Mouse (Mus musculus): ENCODE results near the gene Xaf1. TPM values are rescaled to one million over a fixed set of nuclear protein-coding genes. Genes with fewer than 3 reads are reported as not detected.

Gene Xaf1
- polyA plus RNA-seq, 1 experiment from 2014 or later = 14.4 TPM

DNA sequence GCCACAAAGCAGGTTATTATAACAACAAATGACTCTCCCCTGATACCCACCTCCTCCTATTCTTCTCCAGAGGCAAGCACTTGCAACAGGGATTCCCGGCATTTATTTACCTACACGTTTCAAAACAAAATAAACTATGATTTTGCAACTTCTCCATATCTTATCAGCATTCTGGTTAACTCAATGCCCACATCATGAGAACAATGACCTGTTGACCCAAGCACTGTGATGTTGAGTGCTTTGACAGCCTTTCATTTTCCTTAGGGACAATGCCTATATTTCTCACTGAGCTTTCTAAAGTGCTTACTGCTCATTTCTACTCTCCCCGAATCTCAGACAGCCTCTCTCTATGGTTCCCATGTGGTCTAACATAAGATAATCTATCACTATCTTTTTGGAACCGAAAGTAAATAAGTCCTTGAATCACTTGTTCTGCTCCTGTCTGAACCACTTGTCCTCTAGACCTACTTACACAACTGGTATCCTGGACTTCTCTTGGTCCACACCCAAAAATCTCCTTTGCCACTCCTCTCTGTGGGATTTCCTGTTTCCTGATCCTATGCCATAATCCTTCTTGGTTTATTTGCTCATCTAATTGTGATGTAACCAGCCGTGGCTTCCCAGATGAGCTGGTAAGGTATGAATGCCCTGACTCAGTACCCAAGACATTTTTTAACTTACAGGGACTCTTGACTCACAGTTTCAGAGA lies 20.1 kb upstream of the Xaf1 start:
- ATAC-seq (replicated peaks; ENCODE audit: extremely low read depth, insufficient read depth, low FRiP score) = no peak
- no peaks in the 10 kb centered on the region for H3K36me3 ChIP-seq (ENCODE audit: control insufficient read depth, insufficient read depth)
- H3K4me2 ChIP-seq (ENCODE audit: low read depth, low read length) = no peak overlapping the region
- H3K4me1 ChIP-seq (ENCODE audit: control insufficient read depth, insufficient read depth, low read length) = peaks cover 3% of the 10 kb centered on the region; the same call in 1 of the 2 replicates
- no peak overlapping the region for H3K27ac ChIP-seq (ENCODE audit: low read length)
- no peak overlapping the region for H3K9ac ChIP-seq (ENCODE audit: low read length)
- WGBS = 66% methylated on average over 5 of the region's 5 CpGs
- no peaks in the 10 kb centered on the region; the same call in 1 of the 2 replicates for H3K9me3 ChIP-seq (replicated peaks; ENCODE audit: control insufficient read depth, low read length)
- H3K27me3 ChIP-seq (ENCODE audit: control insufficient read depth, insufficient read depth, low read length) = no peaks in the 10 kb centered on the region
- no peak overlapping the region for H3K4me3 ChIP-seq (ENCODE audit: low read length)

DNA sequence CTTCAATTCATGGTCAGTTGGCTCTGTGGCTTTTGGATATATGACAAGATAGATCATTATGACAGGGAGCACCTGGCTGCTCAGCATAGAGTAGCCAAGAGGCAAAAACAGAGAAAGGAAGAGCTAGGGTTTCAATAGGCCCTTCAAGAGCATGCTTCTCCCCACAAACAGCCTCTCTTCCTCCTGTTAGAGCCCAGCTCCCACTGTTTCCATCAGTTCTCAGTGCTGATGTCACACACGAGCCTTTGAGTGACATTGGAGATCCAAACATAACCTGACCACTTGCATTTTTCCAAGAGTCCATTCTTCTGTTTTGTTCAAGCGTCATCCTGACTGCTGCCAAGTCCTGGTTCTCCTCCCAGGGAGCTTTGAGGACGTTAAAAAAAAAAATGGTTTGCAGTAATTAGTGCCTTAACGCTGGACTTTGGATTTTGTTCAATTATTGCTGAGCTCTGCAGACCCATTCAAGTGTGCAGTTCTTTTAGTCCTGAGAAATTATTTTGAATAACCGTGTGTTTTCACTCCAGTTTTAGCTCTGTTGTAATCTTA lies 19.5 kb upstream of the Xaf1 start:
- Histone ChIP-seq H3K9me3 (replicated peaks; ENCODE audit: control insufficient read depth, low read length) (no peaks in the 10 kb centered on the region; the same call in 1 of the 2 replicates), H3K9ac (ENCODE audit: low read length) (no peak overlapping the region), H3K4me2 (ENCODE audit: low read depth, low read length) (no peak overlapping the region), H3K36me3 (ENCODE audit: control insufficient read depth, insufficient read depth) (no peaks in the 10 kb centered on the region), H3K27me3 (ENCODE audit: control insufficient read depth, insufficient read depth, low read length) (no peaks in the 10 kb centered on the region), H3K4me1 (ENCODE audit: control insufficient read depth, insufficient read depth, low read length) (peaks cover 3% of the 10 kb centered on the region; the same call in 1 of the 2 replicates), H3K27ac (ENCODE audit: low read length) (no peak overlapping the region), H3K4me3 (ENCODE audit: low read length) (no peak overlapping the region)
- WGBS = 55% methylated on average over 5 of the region's 5 CpGs
- ATAC-seq (replicated peaks; ENCODE audit: extremely low read depth, insufficient read depth, low FRiP score) = no peak

DNA sequence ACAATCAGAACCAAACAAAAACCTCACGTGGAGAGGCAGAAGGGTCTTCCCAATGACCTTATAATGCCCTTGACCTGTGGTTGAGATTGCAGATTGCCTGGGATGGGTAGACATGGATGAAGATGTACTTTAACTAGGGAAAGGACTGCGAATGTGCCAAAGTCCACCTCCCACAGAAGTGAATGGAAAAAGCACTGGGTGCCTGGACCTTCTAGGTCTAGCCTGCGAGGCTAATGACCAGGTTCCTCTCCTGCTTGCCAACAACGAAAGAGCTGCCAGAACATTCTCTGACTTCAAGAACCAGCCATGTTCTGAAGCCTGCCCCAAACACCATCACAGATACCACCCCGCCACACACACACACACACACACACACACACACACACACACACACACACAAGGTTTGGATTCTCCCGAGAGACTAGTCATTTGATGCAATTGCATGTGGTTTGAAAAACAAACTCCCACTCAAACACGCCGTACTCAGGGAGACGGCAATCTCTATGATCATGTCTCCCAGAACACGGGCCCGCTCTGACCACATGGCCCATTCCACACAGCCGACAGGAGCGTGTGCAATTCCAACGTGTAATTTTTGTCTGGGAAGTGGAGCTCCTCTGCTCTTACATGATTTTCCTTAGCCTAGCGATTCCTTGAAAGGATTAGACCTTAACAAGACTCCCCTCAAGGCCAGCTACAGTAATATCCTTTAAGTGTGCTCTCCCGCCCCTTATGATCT lies 17.8 kb upstream of the Xaf1 start:
- no peak overlapping the region for H3K4me2 ChIP-seq (ENCODE audit: low read depth, low read length)
- 84% methylated on average over 16 of the region's 16 CpGs for WGBS

DNA sequence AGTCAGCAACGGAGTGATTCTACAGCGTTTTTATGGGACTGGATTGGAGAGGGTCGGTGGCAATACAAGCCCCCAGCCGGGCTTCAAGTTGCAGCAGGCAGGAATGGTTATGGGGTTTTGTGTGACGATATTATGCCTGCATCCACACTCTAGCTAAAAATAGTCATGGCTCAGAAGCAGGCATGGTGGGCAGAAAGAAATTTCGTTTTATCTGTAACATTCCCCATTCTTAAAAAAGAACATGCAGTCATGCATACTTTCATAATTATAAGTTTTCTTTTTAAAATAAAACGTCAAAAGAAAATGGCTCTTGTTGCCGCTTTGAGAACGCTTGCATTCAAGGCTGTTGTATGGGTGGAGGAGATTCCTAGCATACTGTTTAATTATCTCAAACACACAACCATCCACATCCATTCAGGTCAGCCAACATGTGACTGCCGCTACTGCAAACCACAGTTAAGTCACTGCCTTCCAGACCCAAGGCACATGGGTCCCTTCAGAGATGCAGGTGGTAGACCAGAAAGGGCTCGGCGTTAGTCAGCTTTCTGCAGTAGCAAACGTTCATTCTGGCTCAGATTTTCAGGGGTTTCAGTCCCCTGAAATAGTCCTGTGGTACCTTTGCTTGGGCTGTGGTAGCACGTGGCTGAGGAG lies 16.8 kb upstream of the Xaf1 start:
- WGBS = 64% methylated on average over 14 of the region's 14 CpGs
- Histone ChIP-seq H3K4me1 (ENCODE audit: control insufficient read depth, insufficient read depth, low read length) (peaks cover 3% of the 10 kb centered on the region; the same call in 1 of the 2 replicates), H3K27me3 (ENCODE audit: control insufficient read depth, insufficient read depth, low read length) (no peaks in the 10 kb centered on the region)

More for the DNA sequence above, 17.8 kb upstream of the Xaf1 start:
- Histone ChIP-seq H3K27me3 (ENCODE audit: control insufficient read depth, insufficient read depth, low read length) (no peaks in the 10 kb centered on the region), H3K4me3 (ENCODE audit: low read length) (no peak overlapping the region), H3K9me3 (replicated peaks; ENCODE audit: control insufficient read depth, low read length) (no peaks in the 10 kb centered on the region; the same call in 1 of the 2 replicates), H3K36me3 (ENCODE audit: control insufficient read depth, insufficient read depth) (no peaks in the 10 kb centered on the region), H3K4me1 (ENCODE audit: control insufficient read depth, insufficient read depth, low read length) (peaks cover 3% of the 10 kb centered on the region; the same call in 1 of the 2 replicates), H3K9ac (ENCODE audit: low read length) (no peak overlapping the region), H3K27ac (ENCODE audit: low read length) (no peak overlapping the region)
- ATAC-seq (replicated peaks; ENCODE audit: extremely low read depth, insufficient read depth, low FRiP score) = no peak

DNA sequence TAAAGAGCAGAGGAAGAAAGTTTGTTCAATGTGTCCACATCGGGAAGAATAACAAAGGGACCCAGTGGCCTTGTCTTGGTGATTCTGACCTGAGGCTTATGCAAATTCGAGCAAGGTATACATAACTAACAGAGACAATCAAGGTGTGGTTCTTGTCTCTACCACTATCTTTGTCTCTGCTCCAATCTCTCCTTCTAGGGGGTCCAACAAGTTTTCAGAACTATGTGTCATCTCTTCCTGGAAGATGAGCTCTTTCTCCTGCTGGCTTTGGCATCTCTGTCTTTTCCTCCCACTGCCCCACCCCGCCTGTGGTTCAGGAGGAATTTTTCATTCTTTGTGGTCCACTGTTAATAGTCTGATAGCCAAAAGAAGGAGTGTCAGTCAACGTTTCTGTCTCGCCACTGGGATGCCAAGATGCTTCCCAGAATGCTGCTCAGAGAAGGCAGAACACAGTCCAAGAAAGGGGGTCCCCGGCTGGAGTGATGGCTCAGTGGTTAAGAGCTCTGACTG lies 15.4 kb upstream of the Xaf1 start:
- ATAC-seq (replicated peaks; ENCODE audit: extremely low read depth, insufficient read depth, low FRiP score) = no peak
- 74% methylated on average over 6 of the region's 6 CpGs for WGBS
- peaks cover 3% of the 10 kb centered on the region; the same call in 1 of the 2 replicates for H3K4me1 ChIP-seq (ENCODE audit: control insufficient read depth, insufficient read depth, low read length)

More for the DNA sequence above, 16.8 kb upstream of the Xaf1 start:
- ATAC-seq (replicated peaks; ENCODE audit: extremely low read depth, insufficient read depth, low FRiP score) = no peak
- no peaks in the 10 kb centered on the region for H3K36me3 ChIP-seq (ENCODE audit: control insufficient read depth, insufficient read depth)
- H3K9me3 ChIP-seq (replicated peaks; ENCODE audit: control insufficient read depth, low read length) = no peaks in the 10 kb centered on the region; the same call in 1 of the 2 replicates
- H3K4me2 ChIP-seq (ENCODE audit: low read depth, low read length) = no peak overlapping the region
- no peak overlapping the region for H3K27ac ChIP-seq (ENCODE audit: low read length)
- no peak overlapping the region for H3K4me3 ChIP-seq (ENCODE audit: low read length)
- H3K9ac ChIP-seq (ENCODE audit: low read length) = no peak overlapping the region

DNA sequence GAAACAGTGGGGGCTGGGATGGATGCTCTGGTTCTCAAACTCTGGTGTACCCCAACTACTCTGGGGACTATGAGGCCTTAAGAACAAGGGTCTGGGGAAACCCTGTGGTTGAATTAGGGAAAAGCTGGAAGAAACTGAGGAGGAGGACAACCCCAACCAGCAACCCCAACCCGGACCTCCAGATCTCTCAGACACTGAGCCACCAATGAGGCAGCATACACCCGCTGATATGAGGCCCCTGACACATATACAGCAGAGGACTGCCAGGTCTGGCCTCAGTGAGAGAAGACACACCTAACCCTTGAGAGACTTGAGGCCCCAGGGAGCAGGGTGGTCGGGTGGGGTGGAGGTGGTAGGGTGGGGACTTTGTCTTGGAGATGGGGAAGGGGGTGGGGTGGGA lies 14.8 kb upstream of the Xaf1 start:
- Histone ChIP-seq H3K27ac (ENCODE audit: low read length) (no peak overlapping the region), H3K9ac (ENCODE audit: low read length) (no peak overlapping the region), H3K9me3 (replicated peaks; ENCODE audit: control insufficient read depth, low read length) (no peaks in the 10 kb centered on the region), H3K36me3 (ENCODE audit: control insufficient read depth, insufficient read depth) (no peaks in the 10 kb centered on the region), H3K4me3 (ENCODE audit: low read length) (no peak overlapping the region), H3K27me3 (ENCODE audit: control insufficient read depth, insufficient read depth, low read length) (no peaks in the 10 kb centered on the region), H3K4me2 (ENCODE audit: low read depth, low read length) (no peak overlapping the region), H3K4me1 (ENCODE audit: control insufficient read depth, insufficient read depth, low read length) (peaks cover 3% of the 10 kb centered on the region; the same call in 1 of the 2 replicates)
- no peak for ATAC-seq (replicated peaks; ENCODE audit: extremely low read depth, insufficient read depth, low FRiP score)
- 80% methylated on average over 3 of the region's 3 CpGs for WGBS

More for the DNA sequence above, 15.4 kb upstream of the Xaf1 start:
- Histone ChIP-seq H3K4me2 (ENCODE audit: low read depth, low read length) (no peak overlapping the region), H3K9me3 (replicated peaks; ENCODE audit: control insufficient read depth, low read length) (no peaks in the 10 kb centered on the region), H3K27me3 (ENCODE audit: control insufficient read depth, insufficient read depth, low read length) (no peaks in the 10 kb centered on the region), H3K4me3 (ENCODE audit: low read length) (no peak overlapping the region), H3K36me3 (ENCODE audit: control insufficient read depth, insufficient read depth) (no peaks in the 10 kb centered on the region), H3K9ac (ENCODE audit: low read length) (no peak overlapping the region), H3K27ac (ENCODE audit: low read length) (no peak overlapping the region)

DNA sequence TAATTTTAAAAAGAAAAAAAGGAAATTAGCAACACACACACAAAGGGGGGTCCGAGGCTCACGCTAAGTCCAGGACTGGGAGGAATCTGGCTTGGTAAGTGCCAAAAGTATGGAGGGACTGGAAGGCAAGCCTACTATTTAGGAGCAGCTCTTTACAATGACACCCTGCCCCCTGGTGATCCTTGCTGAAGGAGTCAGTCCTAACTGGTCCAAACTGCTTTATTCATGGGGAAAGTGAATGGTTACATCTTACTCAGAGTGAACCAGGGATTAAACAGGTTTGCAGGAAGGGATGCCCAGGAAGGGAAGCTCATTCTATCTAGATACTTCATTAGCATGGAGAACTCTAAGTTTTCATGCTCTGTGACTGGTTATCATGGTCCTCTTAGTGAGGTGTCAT lies 14.3 kb upstream of the Xaf1 start:
- Histone ChIP-seq H3K36me3 (ENCODE audit: control insufficient read depth, insufficient read depth) (no peaks in the 10 kb centered on the region), H3K4me3 (ENCODE audit: low read length) (no peak overlapping the region), H3K27ac (ENCODE audit: low read length) (no peak overlapping the region), H3K9me3 (replicated peaks; ENCODE audit: control insufficient read depth, low read length) (no peaks in the 10 kb centered on the region), H3K4me1 (ENCODE audit: control insufficient read depth, insufficient read depth, low read length) (peaks cover 3% of the 10 kb centered on the region; the same call in 1 of the 2 replicates), H3K27me3 (ENCODE audit: control insufficient read depth, insufficient read depth, low read length) (no peaks in the 10 kb centered on the region), H3K9ac (ENCODE audit: low read length) (no peak overlapping the region), H3K4me2 (ENCODE audit: low read depth, low read length) (no peak overlapping the region)
- 94% methylated on average over 2 of the region's 2 CpGs for WGBS
- no peak for ATAC-seq (replicated peaks; ENCODE audit: extremely low read depth, insufficient read depth, low FRiP score)

DNA sequence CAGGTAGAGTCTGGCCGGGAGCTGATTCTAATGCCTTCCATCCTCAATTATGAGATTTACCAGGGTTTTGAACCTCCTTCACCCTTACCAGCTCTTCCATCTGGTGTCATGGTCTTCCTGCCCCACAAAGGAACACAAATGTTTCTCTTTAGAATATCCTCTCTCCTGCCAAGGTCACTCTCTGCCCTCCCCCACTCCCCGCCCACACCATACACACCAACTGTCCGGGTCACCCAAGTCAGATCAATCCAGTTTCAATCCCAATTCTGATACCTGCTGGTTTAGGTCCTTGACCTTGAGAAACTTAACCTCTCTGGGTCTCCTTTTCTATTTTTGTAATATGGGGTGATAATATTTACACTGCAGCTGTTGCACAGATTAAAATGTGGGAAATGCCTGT lies 13.9 kb upstream of the Xaf1 start:
- H3K4me1 ChIP-seq (ENCODE audit: control insufficient read depth, insufficient read depth, low read length) = peaks cover 3% of the 10 kb centered on the region; the same call in 1 of the 2 replicates
- no peaks in the 10 kb centered on the region for H3K27me3 ChIP-seq (ENCODE audit: control insufficient read depth, insufficient read depth, low read length)
- no peak overlapping the region for H3K27ac ChIP-seq (ENCODE audit: low read length)
- H3K36me3 ChIP-seq (ENCODE audit: control insufficient read depth, insufficient read depth) = no peaks in the 10 kb centered on the region
- H3K4me3 ChIP-seq (ENCODE audit: low read length) = no peak overlapping the region
- H3K9me3 ChIP-seq (replicated peaks; ENCODE audit: control insufficient read depth, low read length) = no peaks in the 10 kb centered on the region
- no peak overlapping the region for H3K9ac ChIP-seq (ENCODE audit: low read length)
- ATAC-seq (replicated peaks; ENCODE audit: extremely low read depth, insufficient read depth, low FRiP score) = no peak
- 80% methylated on average over 3 of the region's 3 CpGs for WGBS
- no peak overlapping the region for H3K4me2 ChIP-seq (ENCODE audit: low read depth, low read length)

All from heart, embryonic 16.5 days (tissue).